ENCODE assay signal across 7 mouse cellular contexts in the genomic region with DNA sequence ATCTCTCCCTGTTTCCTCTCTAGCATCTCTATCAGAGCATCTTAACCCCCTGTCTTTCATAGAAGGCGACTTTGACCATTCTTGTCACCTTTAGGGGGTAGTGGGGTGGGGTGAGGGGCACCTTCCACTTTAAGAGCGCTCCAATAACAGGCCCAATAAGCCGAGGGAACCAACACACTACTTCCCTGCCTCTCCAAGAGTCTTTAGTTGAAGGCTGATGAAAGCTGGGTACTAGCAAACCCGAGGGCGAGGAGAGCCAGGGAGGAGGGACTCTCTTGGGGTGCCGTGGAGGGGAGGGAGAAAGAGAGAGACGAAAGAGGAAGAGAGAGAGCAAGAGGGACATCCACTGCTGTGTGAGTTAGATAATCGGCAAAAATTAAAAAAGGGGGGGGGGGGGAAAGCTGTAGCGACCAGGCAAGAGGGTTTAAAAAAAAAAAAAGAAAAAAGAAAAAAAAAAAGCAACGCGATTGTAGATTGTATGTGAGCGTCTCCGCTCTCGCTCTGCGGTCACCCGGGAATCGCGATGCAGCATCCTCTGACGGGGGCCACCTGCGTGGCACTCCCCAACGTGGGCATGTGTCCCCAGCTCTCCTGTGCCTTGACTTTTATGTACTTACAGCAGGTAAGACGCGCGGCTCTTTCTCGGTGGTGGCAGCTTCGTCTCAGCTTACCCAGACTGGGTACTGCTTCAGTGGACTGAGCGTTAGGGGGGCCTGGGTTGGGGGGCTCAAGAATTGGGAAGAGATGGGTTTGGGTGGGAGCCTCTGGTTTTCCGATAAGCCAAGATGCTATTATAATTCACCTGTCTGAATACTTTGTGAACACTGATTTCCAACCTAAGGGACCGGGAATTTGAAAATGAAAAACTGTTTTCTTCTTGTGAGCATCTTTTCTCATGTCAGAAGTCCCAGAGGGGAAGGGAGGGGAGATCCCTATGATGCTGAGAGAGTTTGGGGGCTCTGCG.
A peak's percentile ranks its signal among the peaks of the same experiment; 100 is the strongest.
DNase-seq lines count a peak whose midpoint lies in the region; ATAC-seq lines count a peak whose summit lies in the region.

No protein-coding gene starts in this region.

- no peak for DNase-seq in lung, postnatal 4 days
- DNase-seq in embryonic facial prominence, embryonic 14.5 days (ENCODE audit: low spot score), result no peak
- no peak for DNase-seq in ovary, adult 18-20 months (ENCODE audit: low spot score)
- no peak for DNase-seq in thymus, adult 18-20 months

- no peak for ATAC-seq in lung, embryonic 16.5 days (ENCODE audit: low read depth)
- no peak for ATAC-seq in embryonic facial prominence, embryonic 14.5 days (ENCODE audit: low read depth)
- ATAC-seq in hindbrain, embryonic 15.5 days (ENCODE audit: low FRiP score, low read depth), result peak; percentile 62
- peak; percentile 73 for ATAC-seq in neural tube, embryonic 15.5 days (ENCODE audit: low FRiP score)

- H3K27ac ChIP-seq in lung, embryonic 16.5 days (ENCODE audit: low read length), result no peak overlapping the region
- H3K27ac ChIP-seq in embryonic facial prominence, embryonic 14.5 days (replicated peaks; ENCODE audit: low read depth, low read length), result no peak overlapping the region
- peak overlapping the region; percentile 83 for H3K27ac ChIP-seq in hindbrain, embryonic 15.5 days (replicated peaks)
- peak overlapping the region; percentile 94 for H3K27ac ChIP-seq in neural tube, embryonic 15.5 days (replicated peaks)

- peaks cover 24% of the 10 kb centered on the region for H3K27me3 ChIP-seq in lung, embryonic 16.5 days (ENCODE audit: control insufficient read depth, insufficient read depth, low read depth, low read length)
- H3K27me3 ChIP-seq in embryonic facial prominence, embryonic 14.5 days (replicated peaks; ENCODE audit: control insufficient read depth, insufficient read depth, low read length), result peaks cover 39% of the 10 kb centered on the region
- H3K27me3 ChIP-seq in hindbrain, embryonic 15.5 days, result no peaks in the 10 kb centered on the region
- no peaks in the 10 kb centered on the region for H3K27me3 ChIP-seq in neural tube, embryonic 15.5 days (replicated peaks)

- H3K9ac ChIP-seq in lung, embryonic 16.5 days (ENCODE audit: low read length), result no peak overlapping the region
- H3K9ac ChIP-seq in embryonic facial prominence, embryonic 14.5 days (ENCODE audit: low read depth, low read length), result no peak overlapping the region
- H3K9ac ChIP-seq in hindbrain, embryonic 15.5 days, result peak overlapping the region; percentile 58
- H3K9ac ChIP-seq in neural tube, embryonic 15.5 days (replicated peaks), result peak overlapping the region; percentile 67

- peak overlapping the region; percentile 9 for H3K4me3 ChIP-seq in lung, embryonic 16.5 days (ENCODE audit: low read length)
- H3K4me3 ChIP-seq in embryonic facial prominence, embryonic 14.5 days (ENCODE audit: low read depth, low read length), result peak overlapping the region; percentile 27
- H3K4me3 ChIP-seq in hindbrain, embryonic 15.5 days, result peak overlapping the region; percentile 46
- H3K4me3 ChIP-seq in neural tube, embryonic 15.5 days (replicated peaks), result peak overlapping the region; percentile 52

- peak overlapping the region; percentile 33 for H3K4me2 ChIP-seq in lung, embryonic 16.5 days (ENCODE audit: low read depth, low read length)
- H3K4me2 ChIP-seq in embryonic facial prominence, embryonic 14.5 days (ENCODE audit: low read depth, low read length), result peak overlapping the region; percentile 52
- H3K4me2 ChIP-seq in hindbrain, embryonic 15.5 days, result peak overlapping the region; percentile 68
- H3K4me2 ChIP-seq in neural tube, embryonic 15.5 days, result peak overlapping the region; percentile 74

- no peaks in the 10 kb centered on the region for H3K9me3 ChIP-seq in lung, embryonic 16.5 days (ENCODE audit: control insufficient read depth, low read length)
- no peaks in the 10 kb centered on the region for H3K9me3 ChIP-seq in embryonic facial prominence, embryonic 14.5 days (ENCODE audit: control insufficient read depth, low read length)
- H3K9me3 ChIP-seq in hindbrain, embryonic 15.5 days, result no peaks in the 10 kb centered on the region
- H3K9me3 ChIP-seq in neural tube, embryonic 15.5 days (replicated peaks), result no peaks in the 10 kb centered on the region

- H3K36me3 ChIP-seq in lung, embryonic 16.5 days (ENCODE audit: control insufficient read depth, insufficient read depth, low read length), result no peaks in the 10 kb centered on the region
- H3K36me3 ChIP-seq in embryonic facial prominence, embryonic 14.5 days (ENCODE audit: control insufficient read depth, insufficient read depth, low read length), result no peaks in the 10 kb centered on the region
- H3K36me3 ChIP-seq in hindbrain, embryonic 15.5 days, result no peaks in the 10 kb centered on the region
- H3K36me3 ChIP-seq in neural tube, embryonic 15.5 days, result no peaks in the 10 kb centered on the region

- no peaks in the 10 kb centered on the region for H3K4me1 ChIP-seq in lung, embryonic 16.5 days (replicated peaks; ENCODE audit: control insufficient read depth, insufficient read depth, low read length)
- no peaks in the 10 kb centered on the region for H3K4me1 ChIP-seq in embryonic facial prominence, embryonic 14.5 days (ENCODE audit: control insufficient read depth, insufficient read depth, low read length)
- peaks cover 29% of the 10 kb centered on the region for H3K4me1 ChIP-seq in hindbrain, embryonic 15.5 days (replicated peaks)
- H3K4me1 ChIP-seq in neural tube, embryonic 15.5 days, result peaks cover 39% of the 10 kb centered on the region

- 2% methylated on average over 30 of the region's 30 CpGs for WGBS in lung, embryonic 16.5 days
- WGBS in embryonic facial prominence, embryonic 14.5 days, result 2% methylated on average over 27 of the region's 30 CpGs
- WGBS in hindbrain, embryonic 15.5 days, result 1% methylated on average over 29 of the region's 30 CpGs
- WGBS in neural tube, embryonic 15.5 days, result 2% methylated on average over 29 of the region's 30 CpGs

Comparison
In these comparisons a context has a peak if more than half of its experiments do, and no peak if none do; other contexts are left out.
1. ATAC-seq: peak in hindbrain, embryonic 15.5 days (single experiment) and neural tube, embryonic 15.5 days (single experiment); none in lung, embryonic 16.5 days (single experiment) and embryonic facial prominence, embryonic 14.5 days (single experiment).
2. H3K27ac ChIP-seq: peak in hindbrain, embryonic 15.5 days (single experiment) and neural tube, embryonic 15.5 days (single experiment); none in lung, embryonic 16.5 days (single experiment) and embryonic facial prominence, embryonic 14.5 days (single experiment).
3. H3K9ac ChIP-seq: peak in hindbrain, embryonic 15.5 days (single experiment) and neural tube, embryonic 15.5 days (single experiment); none in lung, embryonic 16.5 days (single experiment) and embryonic facial prominence, embryonic 14.5 days (single experiment).
4. Peak in every context shown above with its lines, with median percentiles within 50 percentile points of each other: H3K4me2 ChIP-seq and H3K4me3 ChIP-seq.